Mouse (Mus musculus): Measurements from ENCODE around the gene Cyp2w1. TPM values are rescaled to one million over a fixed set of nuclear protein-coding genes. Genes with fewer than 3 reads are reported as not detected.
A peak's percentile ranks its signal among the peaks of the same experiment; 100 is the strongest.

Cyp2w1 gene
- total RNA-seq, 2 experiments from 2014 or later: not detected

GRCm38 (mm10) chr5:139395528-139395927, 43.1 kb downstream of the Cyp2w1 start:
- DNase-seq (ENCODE audit: low spot score in 2 of 2): no peak
- no peak for TF ChIP-seq CTCF (conservative IDR thresholded peaks at IDR 0.05)
- H3K4me3 ChIP-seq: no peak overlapping the region
- no peak overlapping the region; the same call in 1 of the 2 replicates for H3K27ac ChIP-seq

DNA sequence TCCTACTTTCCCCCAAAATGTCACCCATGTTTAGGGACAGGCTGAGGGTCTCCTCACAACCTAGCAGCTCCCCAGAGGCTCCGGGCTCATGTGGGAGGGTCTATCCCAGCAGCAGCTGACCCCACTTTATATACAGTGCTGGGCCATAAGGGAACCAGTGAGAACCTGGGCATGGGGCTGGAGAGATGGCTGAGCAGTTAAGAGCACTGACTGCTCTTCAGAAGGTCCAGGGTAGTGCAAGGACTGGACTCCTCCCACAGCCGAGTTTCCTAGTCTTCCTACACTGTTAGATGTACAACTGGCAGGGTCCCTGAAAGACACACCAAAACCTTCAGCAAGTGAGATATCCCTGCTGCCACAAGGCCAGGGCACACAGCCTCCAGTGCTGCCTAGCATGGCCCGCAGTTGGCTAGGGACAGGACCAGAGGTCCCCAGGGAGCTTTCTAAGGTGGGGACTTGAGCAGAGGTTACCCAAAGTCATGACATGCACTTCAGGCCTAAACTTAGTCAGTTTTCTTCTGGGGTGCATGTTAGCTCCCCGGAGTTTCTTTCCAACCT, 45.0 kb downstream of the Cyp2w1 start:
- DNase-seq (ENCODE audit: low spot score in 2 of 2): no peak
- H3K27ac ChIP-seq: peak overlapping the region; percentile 72; the same call in 1 of the 2 replicates
- no peak overlapping the region for H3K4me3 ChIP-seq
- no peak for TF ChIP-seq CTCF (conservative IDR thresholded peaks at IDR 0.05)

DNA sequence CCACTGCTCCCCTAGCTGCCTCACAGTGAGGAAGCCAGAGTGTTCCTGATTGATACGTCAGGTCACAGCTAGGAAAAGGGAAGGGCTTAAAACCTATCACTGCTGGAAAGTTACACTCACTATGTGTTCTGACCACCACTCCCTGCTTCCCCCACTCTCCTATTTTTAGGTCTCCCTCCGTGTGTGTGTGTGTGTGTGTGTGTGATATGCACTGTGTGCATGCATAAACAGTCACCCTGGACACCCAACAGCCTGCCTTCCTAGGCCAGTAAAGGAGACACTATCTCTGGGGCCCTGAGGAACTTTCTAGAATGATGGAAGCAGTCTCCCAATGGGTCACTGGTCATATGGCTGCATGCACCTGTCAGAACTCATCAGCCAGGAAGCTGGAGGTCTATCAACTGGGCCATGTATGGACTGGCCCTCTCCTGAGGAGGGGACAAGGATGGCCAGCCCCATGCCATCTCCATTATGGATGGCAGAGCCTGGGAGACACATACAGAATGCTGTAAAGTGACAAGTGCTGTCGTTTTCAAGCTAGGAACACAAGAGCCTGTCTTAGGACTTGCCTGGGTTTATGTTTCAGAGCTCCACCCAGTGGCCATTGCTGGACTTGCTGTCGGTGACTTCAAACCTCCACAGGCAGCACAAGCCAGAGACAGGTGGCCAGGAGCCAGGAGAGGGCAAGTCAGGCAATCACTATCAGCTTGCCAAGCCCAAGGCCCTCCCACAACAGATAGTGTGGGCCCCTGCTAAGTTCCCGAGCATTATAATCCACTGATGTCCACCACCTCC, 45.7 kb downstream of the Cyp2w1 start:
- DNase-seq (ENCODE audit: low spot score in 2 of 2): peak; percentile 88 to 93
- Histone ChIP-seq H3K4me3 (no peak overlapping the region), H3K27ac (peak overlapping the region; percentile 72)
- peak; percentile 93 for TF ChIP-seq CTCF (conservative IDR thresholded peaks at IDR 0.05)

- no peak for TF ChIP-seq CTCF (conservative IDR thresholded peaks at IDR 0.05)
- DNase-seq (ENCODE audit: low spot score in 2 of 2): no peak
- Histone ChIP-seq H3K4me3 (no peak overlapping the region), H3K27ac (peak overlapping the region; percentile 72)
These were observed 46.4 kb downstream of the Cyp2w1 start for GRCm38 (mm10) chr5:139398786-139399185.

- no peak for TF ChIP-seq CTCF (conservative IDR thresholded peaks at IDR 0.05)
- no peak overlapping the region for H3K27ac ChIP-seq
- no peak for DNase-seq (ENCODE audit: low spot score in 2 of 2)
- H3K4me3 ChIP-seq: no peak overlapping the region
These were observed 47.6 kb downstream of the Cyp2w1 start for GRCm38 (mm10) chr5:139399991-139400390.

DNA sequence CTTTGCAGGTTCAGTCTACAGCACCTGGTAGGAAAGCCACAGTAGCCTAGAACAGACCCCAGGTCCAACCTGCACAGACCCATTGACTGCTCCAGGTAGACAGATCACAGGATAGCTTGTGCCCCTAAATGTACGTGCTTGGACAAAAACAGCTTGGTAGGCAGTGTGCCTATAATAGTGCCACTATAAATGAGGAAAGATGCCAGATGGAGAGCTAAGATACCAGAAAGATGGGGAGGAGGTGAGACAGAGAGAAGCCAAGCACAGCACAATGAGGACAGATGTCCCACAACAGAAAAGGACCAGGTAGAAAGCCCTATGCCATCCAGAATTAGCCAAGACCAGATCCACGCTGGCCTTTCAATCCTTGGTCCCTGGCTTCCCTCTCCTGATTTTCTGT, 49.7 kb downstream of the Cyp2w1 start:
- no peak overlapping the region for H3K4me3 ChIP-seq
- TF ChIP-seq CTCF (conservative IDR thresholded peaks at IDR 0.05): no peak
- H3K27ac ChIP-seq: peak overlapping the region; percentile 15; the same call in 1 of the 2 replicates
- DNase-seq (ENCODE audit: low spot score in 2 of 2): no peak

DNA sequence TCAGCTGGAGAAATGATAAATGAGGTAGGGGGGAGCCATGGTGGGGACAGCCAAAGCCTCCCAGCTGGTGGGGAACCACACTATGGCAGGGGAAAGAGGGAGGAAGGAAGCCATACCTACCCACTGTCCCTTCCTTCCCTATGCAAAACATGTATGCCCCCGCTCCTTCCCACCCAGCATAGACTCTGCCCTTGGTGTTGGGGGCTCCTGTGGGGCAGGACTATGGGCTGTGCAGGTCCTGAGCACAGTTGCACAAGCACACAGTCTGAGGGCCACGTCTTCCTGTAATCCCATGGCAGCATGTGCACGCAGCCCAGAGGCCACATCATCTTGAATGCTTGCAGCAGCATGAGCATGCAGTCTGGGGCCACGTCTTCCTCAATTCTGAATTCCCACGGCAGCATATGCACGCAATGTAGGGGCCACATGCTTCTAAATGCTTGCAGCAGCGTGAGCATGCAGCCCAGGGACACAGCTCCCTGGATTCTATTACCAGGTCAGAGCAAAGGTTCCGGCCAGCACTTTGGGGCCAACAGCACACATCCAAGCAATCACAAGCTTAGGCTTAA, 51.4 kb downstream of the Cyp2w1 start:
- no peak for DNase-seq (ENCODE audit: low spot score in 2 of 2)
- no peak overlapping the region for H3K27ac ChIP-seq
- TF ChIP-seq CTCF (conservative IDR thresholded peaks at IDR 0.05): no peak
- H3K4me3 ChIP-seq: no peak overlapping the region

DNA sequence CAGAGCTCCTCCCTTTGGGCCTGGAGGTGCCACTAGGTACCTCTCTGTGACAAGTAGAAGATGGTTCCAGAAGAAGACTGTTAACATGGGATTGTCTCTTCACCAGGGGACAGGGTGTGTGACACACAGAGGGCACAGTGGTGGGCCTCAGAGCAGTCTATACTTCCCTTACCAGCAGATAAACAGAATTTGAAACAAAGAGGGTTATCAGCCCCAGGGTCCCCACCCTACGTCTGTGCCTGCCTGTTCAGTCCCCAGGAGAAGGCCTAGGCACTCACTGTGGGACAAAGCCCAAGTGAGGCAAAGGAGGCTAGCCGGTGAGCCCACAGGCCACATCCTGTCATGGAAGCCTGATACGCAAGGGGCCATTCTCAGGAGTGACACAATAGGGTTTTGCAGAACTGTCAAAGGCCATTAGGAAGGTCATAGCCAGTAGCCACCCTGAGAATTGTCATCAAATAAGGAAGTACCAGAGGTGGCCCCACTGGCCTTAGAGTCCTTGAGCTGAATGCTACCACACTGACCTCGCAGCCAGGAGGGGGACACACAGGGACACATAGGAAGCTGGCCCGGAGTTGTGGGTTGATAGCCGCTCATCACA, 52.5 kb downstream of the Cyp2w1 start, which contains the start of gene C130050O18Rik:
Gene C130050O18Rik (plus strand): TSS at position 480 of the 601 bp plus-strand sequence.
- no peak for TF ChIP-seq CTCF (conservative IDR thresholded peaks at IDR 0.05)
- DNase-seq (ENCODE audit: low spot score in 2 of 2): no peak
- no peak within 1 kb of the TSS for H3K4me3 ChIP-seq
- no peak within 1 kb of the TSS for H3K27ac ChIP-seq

- DNase-seq (ENCODE audit: low spot score in 2 of 2): no peak
- no peak for TF ChIP-seq CTCF (conservative IDR thresholded peaks at IDR 0.05)
- H3K27ac ChIP-seq: no peak overlapping the region
- H3K4me3 ChIP-seq: no peak overlapping the region
These were observed 53.1 kb downstream of the Cyp2w1 start for GRCm38 (mm10) chr5:139405478-139405877.

DNA sequence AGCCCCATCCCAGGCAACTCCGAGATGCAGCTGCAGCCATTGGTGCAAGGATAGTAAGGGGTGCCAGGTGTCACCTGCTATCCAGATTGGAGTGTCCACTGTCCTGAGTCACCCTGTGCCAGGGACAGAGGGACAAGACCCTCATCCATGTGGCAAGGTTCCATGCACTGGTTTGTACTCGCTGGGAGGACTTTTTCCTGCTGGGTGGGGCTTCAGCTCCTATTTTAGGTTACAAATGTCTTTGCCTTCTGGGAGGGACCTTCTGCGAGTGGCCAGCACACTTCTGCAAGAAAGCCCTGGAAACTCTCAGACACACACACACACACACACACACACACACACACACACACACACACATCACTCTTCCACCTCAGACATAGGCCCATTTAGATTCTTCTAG, 53.5 kb downstream of the Cyp2w1 start:
- Histone ChIP-seq H3K27ac (no peak overlapping the region), H3K4me3 (no peak overlapping the region)
- no peak for DNase-seq (ENCODE audit: low spot score in 2 of 2)
- TF ChIP-seq CTCF (conservative IDR thresholded peaks at IDR 0.05): no peak

Small RNA genes lying within 50 kb of the gene (microRNA-seq; reads per million reads assigned to microRNA genes)
- gene Mir339: 195 to 251 reads per million in 2 experiments

Other genes with a start within 250 kb of the Cyp2w1 start
- 100 to 1,000 TPM; 393 to 425 TPM for gene Prkar1b, start 202.6 kb upstream of the Cyp2w1 start, total RNA-seq (2021)
- 10 to 100 TPM in 1 of 2 experiments, 1 to 10 TPM in 1; 5.7 to 10.7 TPM for gene Dnaaf5, start 202.4 kb upstream of the Cyp2w1 start, total RNA-seq (2021)
- 10 to 100 TPM; 78.8 to 91.0 TPM for gene Sun1, start 152.0 kb upstream of the Cyp2w1 start, total RNA-seq (2021)
- gene Get4, start 100.3 kb upstream of the Cyp2w1 start, total RNA-seq (2021): 10 to 100 TPM; 52.5 to 53.8 TPM
- 100 to 1,000 TPM; 162 to 171 TPM for gene Adap1, start 27.0 kb upstream of the Cyp2w1 start, total RNA-seq (2021)
- 10 to 100 TPM; 74.3 to 76.8 TPM for gene Cox19, start 1.2 kb upstream of the Cyp2w1 start, total RNA-seq (2021)
- 10 to 100 TPM; 11.5 to 12.8 TPM for gene Gpr146, start 25.1 kb downstream of the Cyp2w1 start, total RNA-seq (2021)
- under 1 TPM in 1 of 2 experiments, not detected in 1; 0.18 TPM for gene C130050O18Rik, start 52.7 kb downstream of the Cyp2w1 start, total RNA-seq (2021)
- 1 to 10 TPM; 2.1 to 2.4 TPM for gene Gper1, start 70.5 kb downstream of the Cyp2w1 start, total RNA-seq (2021)
- 10 to 100 TPM; 17.1 to 18.1 TPM for gene 3110082I17Rik, start 107.9 kb downstream of the Cyp2w1 start, total RNA-seq (2021)
- gene Zfand2a, start 131.9 kb downstream of the Cyp2w1 start, total RNA-seq (2021): 10 to 100 TPM; 56.5 to 63.1 TPM
- not detected for gene Uncx, start 190.9 kb downstream of the Cyp2w1 start, total RNA-seq (2021)